Mouse (Mus musculus) midbrain, embryonic 11.5 days (tissue): ENCODE measurements around the gene Dapk1. TPM values are rescaled to one million over a fixed set of nuclear protein-coding genes. Genes with fewer than 3 reads are reported as not detected.

Source experiments
- ATAC-seq: fragments of 200-750 bp; cut with Nextera tagmentation; 2 replicates; pipeline ENCODE4 v1.8.0; 2017; ENCODE audit warnings: moderate TSS enrichment, moderate library complexity; ENCODE audit not compliant: low FRiP score
- DNase-seq: peaks from one replicate; pipeline ENCODE4 v3.0.0; 2015; ENCODE audit warnings: low spot score; ENCODE audit errors: missing footprints
- H3K27ac ChIP-seq: fragments of 300-500 bp; sonication (generic); 2 replicates; pipeline ENCODE4 v1.5.1; 2014; ENCODE audit warnings: low read depth, low read length
- H3K27me3 ChIP-seq: fragments of 300-500 bp; sonication (generic); 2 replicates; pipeline ENCODE4 v1.6.1; 2014; ENCODE audit warnings: mild to moderate bottlenecking, low read length, moderate library complexity, mixed read lengths; ENCODE audit not compliant: control insufficient read depth, insufficient read depth
- H3K36me3 ChIP-seq: fragments of 300-500 bp; sonication (generic); 2 replicates; pipeline ENCODE4 v1.6.1; 2014; ENCODE audit warnings: mild to moderate bottlenecking, low read length, moderate library complexity, mixed read lengths; ENCODE audit not compliant: control insufficient read depth, insufficient read depth
- H3K4me1 ChIP-seq: fragments of 300-500 bp; sonication (generic); 2 replicates; pipeline ENCODE4 v1.6.1; 2014; ENCODE audit warnings: low read length; ENCODE audit not compliant: control insufficient read depth, insufficient read depth
- H3K4me2 ChIP-seq: fragments of 300-500 bp; sonication (generic); 2 replicates; pipeline ENCODE4 v1.6.1; 2014; ENCODE audit warnings: mild to moderate bottlenecking, moderate library complexity
- H3K4me3 ChIP-seq: fragments of 300-500 bp; sonication (generic); 2 replicates; pipeline ENCODE4 v1.5.1; 2014; ENCODE audit warnings: low read depth, low read length
- H3K9ac ChIP-seq: fragments of 300-500 bp; sonication (generic); 2 replicates; pipeline ENCODE4 v1.6.1; 2014; ENCODE audit warnings: low read length
- H3K9me3 ChIP-seq: fragments of 300-500 bp; sonication (generic); 2 replicates; pipeline ENCODE4 v1.6.1; 2016; ENCODE audit warnings: low read length; ENCODE audit not compliant: control insufficient read depth
- WGBS: fragments of 180-500 bp; shearing (Covaris S2); extraction: QIAGEN DNeasy Blood & Tissue Kit; methylation state at CpG from one replicate; pipeline ENCODE4 v1.1.7; 2014; 5-methylcytosine and 5-hydroxymethylcytosine counted together
- polyA plus RNA-seq: library from polyadenylated mRNA; unstranded; fragments of >200 nt; fragmentation: Nextera tagmentation; extraction: Ambion mirVana; gene quantifications from 2 replicates; pipeline ENCODE4 v1.2.1, GENCODE M21; 2014

Gene Dapk1
- polyA plus RNA-seq, 1 experiment from 2014 or later = 17.2 TPM

GRCm38 (mm10) chr13:60743381-60744077 lies 141.8 kb downstream of the Dapk1 start:
- Histone ChIP-seq H3K4me3 (no peak overlapping the region), H3K4me2 (no peak overlapping the region), H3K9ac (no peak overlapping the region), H3K36me3 (peaks cover 9% of the 10 kb centered on the region; the same call in 1 of the 2 replicates), H3K27me3 (no peaks in the 10 kb centered on the region), H3K4me1 (no peaks in the 10 kb centered on the region), H3K9me3 (no peaks in the 10 kb centered on the region), H3K27ac (no peak overlapping the region)
- ATAC-seq (no peak), DNase-seq (peak; percentile 73)
- 82% methylated on average over 13 of the region's 13 CpGs for WGBS

GRCm38 (mm10) chr13:60744078-60744460 lies 142.3 kb downstream of the Dapk1 start:
- WGBS = 42% methylated on average over 7 of the region's 7 CpGs
- Histone ChIP-seq H3K27me3 (no peaks in the 10 kb centered on the region), H3K36me3 (peaks cover 9% of the 10 kb centered on the region; the same call in 1 of the 2 replicates), H3K4me2 (no peak overlapping the region), H3K27ac (no peak overlapping the region), H3K9ac (no peak overlapping the region), H3K4me3 (no peak overlapping the region), H3K4me1 (no peaks in the 10 kb centered on the region), H3K9me3 (no peaks in the 10 kb centered on the region)
- peak; percentile 63 for ATAC-seq
- peak; percentile 98 for DNase-seq

DNA sequence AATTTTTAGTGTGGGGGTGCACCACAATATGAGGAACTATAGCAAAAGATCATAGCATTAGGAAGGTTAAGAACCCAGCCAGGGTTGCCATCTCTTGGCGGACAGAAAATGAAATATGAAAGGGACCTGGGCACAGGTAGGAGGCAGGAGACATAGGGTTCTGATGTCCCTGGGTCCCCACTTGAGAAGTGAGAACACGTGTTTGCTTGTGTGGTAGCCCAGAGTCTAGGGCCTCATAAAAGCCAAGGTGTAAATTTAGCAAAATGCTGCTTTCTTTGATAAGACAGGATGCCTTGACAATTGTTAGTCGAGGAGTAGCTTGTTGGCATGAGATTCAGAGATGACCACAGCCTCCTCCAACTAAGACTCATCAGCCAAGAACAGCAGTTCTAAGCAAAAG lies 143.0 kb downstream of the Dapk1 start:
- WGBS = 90% methylated on average over 3 of the region's 3 CpGs
- no peaks in the 10 kb centered on the region for H3K4me1 ChIP-seq
- no peak overlapping the region for H3K9ac ChIP-seq
- H3K9me3 ChIP-seq = no peaks in the 10 kb centered on the region
- ATAC-seq = no peak
- H3K36me3 ChIP-seq = peaks cover 8% of the 10 kb centered on the region; the same call in 1 of the 2 replicates
- DNase-seq = peak; percentile 59
- no peak overlapping the region for H3K27ac ChIP-seq
- no peak overlapping the region for H3K4me2 ChIP-seq
- H3K4me3 ChIP-seq = no peak overlapping the region
- no peaks in the 10 kb centered on the region for H3K27me3 ChIP-seq

DNA sequence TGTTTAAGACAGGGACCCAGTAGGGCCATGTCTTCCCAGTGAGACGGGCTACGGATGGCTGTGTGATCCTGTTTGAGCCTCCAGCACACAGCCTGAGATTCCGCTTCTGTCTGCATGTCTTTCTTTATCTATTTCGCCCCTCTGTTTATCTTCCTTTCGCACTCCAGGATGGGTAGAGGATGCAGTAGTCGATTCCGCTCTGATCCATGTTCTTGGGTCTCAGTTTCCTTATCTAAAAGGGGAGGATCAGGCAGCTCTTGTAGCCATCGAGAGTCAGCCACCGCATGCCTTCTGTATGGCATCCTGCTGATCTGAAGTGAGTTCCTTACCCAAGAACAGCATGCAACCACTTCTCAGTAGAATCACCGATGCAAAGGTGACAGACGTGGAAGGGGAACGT lies 143.6 kb downstream of the Dapk1 start:
- Histone ChIP-seq H3K4me3 (no peak overlapping the region), H3K4me2 (no peak overlapping the region), H3K9ac (no peak overlapping the region), H3K27ac (no peak overlapping the region), H3K4me1 (no peaks in the 10 kb centered on the region), H3K36me3 (0 out of 2 replicates have a peak, but pooled peaks cover 5% of the 10 kb centered on the region), H3K27me3 (no peaks in the 10 kb centered on the region), H3K9me3 (no peaks in the 10 kb centered on the region)
- WGBS = 92% methylated on average over 12 of the region's 12 CpGs
- DNase-seq (no peak), ATAC-seq (no peak)

GRCm38 (mm10) chr13:60746271-60746670 lies 144.5 kb downstream of the Dapk1 start:
- no peaks in the 10 kb centered on the region for H3K9me3 ChIP-seq
- peak; percentile 90 for DNase-seq
- H3K4me2 ChIP-seq = no peak overlapping the region
- no peaks in the 10 kb centered on the region for H3K4me1 ChIP-seq
- no peak overlapping the region for H3K4me3 ChIP-seq
- H3K27ac ChIP-seq = no peak overlapping the region
- H3K36me3 ChIP-seq = 0 out of 2 replicates have a peak, but pooled peaks cover 5% of the 10 kb centered on the region
- H3K27me3 ChIP-seq = no peaks in the 10 kb centered on the region
- no peak overlapping the region for H3K9ac ChIP-seq
- 35% methylated on average over 1 of the region's 1 CpGs for WGBS
- no peak for ATAC-seq

GRCm38 (mm10) chr13:60747201-60747600 lies 145.5 kb downstream of the Dapk1 start:
- peak; percentile 61 for DNase-seq
- no peaks in the 10 kb centered on the region for H3K4me1 ChIP-seq
- H3K27ac ChIP-seq = no peak overlapping the region
- H3K9me3 ChIP-seq = no peaks in the 10 kb centered on the region
- H3K36me3 ChIP-seq = peaks cover 6% of the 10 kb centered on the region; the same call in 1 of the 2 replicates
- H3K9ac ChIP-seq = no peak overlapping the region
- WGBS = 87% methylated on average over 1 of the region's 1 CpGs
- no peak for ATAC-seq
- no peak overlapping the region for H3K4me2 ChIP-seq
- no peaks in the 10 kb centered on the region for H3K27me3 ChIP-seq
- H3K4me3 ChIP-seq = no peak overlapping the region

DNA sequence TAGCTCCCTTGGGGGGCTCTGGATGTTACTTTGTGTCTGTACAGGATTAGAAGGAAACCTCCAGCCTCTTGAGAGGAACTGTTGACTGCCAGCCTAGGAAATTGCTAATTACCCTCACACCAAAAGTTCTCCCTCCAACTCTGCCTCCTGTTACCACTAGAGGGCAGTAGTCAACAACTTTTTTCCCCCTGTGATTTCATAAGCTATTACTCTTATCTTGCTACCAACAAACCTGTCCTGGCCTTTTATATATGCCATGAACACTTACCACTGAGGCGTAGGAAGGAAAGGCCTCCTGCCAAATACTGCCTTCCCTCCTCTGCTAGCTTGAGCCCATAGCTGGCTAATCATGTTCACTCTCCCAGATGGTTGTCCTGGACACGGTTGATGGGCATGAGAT lies 146.8 kb downstream of the Dapk1 start:
- DNase-seq (peak; percentile 84), ATAC-seq (no peak)
- Histone ChIP-seq H3K4me2 (no peak overlapping the region), H3K4me3 (no peak overlapping the region), H3K9ac (no peak overlapping the region), H3K27me3 (no peaks in the 10 kb centered on the region), H3K27ac (no peak overlapping the region), H3K4me1 (no peaks in the 10 kb centered on the region), H3K36me3 (peaks cover 14% of the 10 kb centered on the region), H3K9me3 (no peaks in the 10 kb centered on the region)
- 91% methylated on average over 2 of the region's 2 CpGs for WGBS

DNA sequence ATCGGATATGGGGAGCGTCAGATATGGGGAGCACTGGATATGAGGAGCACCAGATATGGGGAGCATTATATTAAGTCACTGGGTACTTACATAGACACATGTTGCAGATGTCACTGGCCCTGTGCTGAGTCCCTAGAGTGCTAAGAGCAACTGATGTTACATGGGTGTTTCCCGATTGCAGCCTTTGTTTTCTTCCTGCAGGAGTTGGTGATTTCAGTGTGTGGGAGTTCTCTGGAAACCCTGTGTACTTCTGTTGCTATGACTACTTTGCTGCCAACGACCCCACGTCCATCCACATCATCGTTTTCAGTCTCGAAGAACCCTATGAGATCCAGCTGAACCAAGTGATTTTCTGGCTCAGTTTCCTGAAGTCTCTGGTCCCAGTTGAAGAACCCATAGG lies 149.2 kb downstream of the Dapk1 start:
- no peak for ATAC-seq
- Histone ChIP-seq H3K9ac (no peak overlapping the region), H3K36me3 (peaks cover 14% of the 10 kb centered on the region)

GRCm38 (mm10) chr13:60753216-60753615 lies 151.5 kb downstream of the Dapk1 start:
- Histone ChIP-seq H3K27me3 (no peaks in the 10 kb centered on the region), H3K4me3 (no peak overlapping the region), H3K27ac (no peak overlapping the region), H3K9ac (no peak overlapping the region), H3K9me3 (no peaks in the 10 kb centered on the region), H3K36me3 (peaks cover 12% of the 10 kb centered on the region), H3K4me2 (no peak overlapping the region), H3K4me1 (no peaks in the 10 kb centered on the region)
- DNase-seq (peak; percentile 78), ATAC-seq (no peak)
- 97% methylated on average over 6 of the region's 6 CpGs for WGBS

More for the DNA sequence above, 149.2 kb downstream of the Dapk1 start:
- Histone ChIP-seq H3K4me1 (no peaks in the 10 kb centered on the region), H3K27ac (no peak overlapping the region), H3K9me3 (no peaks in the 10 kb centered on the region), H3K27me3 (no peaks in the 10 kb centered on the region), H3K4me3 (no peak overlapping the region), H3K4me2 (no peak overlapping the region)
- DNase-seq = peak; percentile 66
- WGBS = 94% methylated on average over 7 of the region's 7 CpGs
